Mouse (Mus musculus) lung, postnatal 0 days (tissue): ENCODE data around the gene Nr0b2.

ENCODE experiments used
- CTCF ChIP-seq: IDR thresholded peaks from 2 replicates; pipeline ENCODE4 v1.5.1; 2016; ENCODE audit warnings: antibody characterized with exemption, mild to moderate bottlenecking
- EP300 ChIP-seq: IDR thresholded peaks from 2 replicates; pipeline ENCODE4 v1.6.1; 2016; ENCODE audit warnings: antibody characterized with exemption, mild to moderate bottlenecking, control low read depth

DNA sequence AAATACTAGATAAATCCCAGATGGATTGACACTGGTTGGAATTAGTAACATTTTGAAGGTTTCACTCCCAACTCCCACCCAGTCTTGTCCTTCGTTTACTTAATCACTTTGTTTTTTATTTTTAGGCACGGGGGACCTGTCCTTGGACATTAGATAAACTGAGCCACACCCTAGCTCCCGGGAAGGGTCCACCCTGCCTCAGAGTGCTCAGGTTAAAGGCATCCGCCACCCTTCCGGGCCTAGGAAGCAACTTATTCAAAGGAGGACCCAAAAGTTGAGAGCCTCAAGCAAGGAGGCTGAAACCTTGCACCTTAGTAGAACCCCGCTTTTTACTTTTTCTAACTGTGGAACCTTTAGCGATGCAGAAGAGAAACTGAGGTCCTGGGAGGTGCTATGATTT, 45.9 kb downstream of the Nr0b2 start:
- TF ChIP-seq EP300 = no peak
- TF ChIP-seq CTCF = no peak
